Mouse (Mus musculus): ENCODE data around the gene Fbxo24. TPM values are rescaled to one million over a fixed set of nuclear protein-coding genes. Genes with fewer than 3 reads are reported as not detected.

The Fbxo24 gene
- polyA plus RNA-seq, 1 experiment from 2014 or later = 0.39 TPM

- WGBS = 22% methylated on average over 6 of the region's 6 CpGs
- peak overlapping the region; percentile 21; the same call in 1 of the 2 replicates for H3K4me3 ChIP-seq
- ATAC-seq (ENCODE audit: low FRiP score, low read depth) = no peak
- H3K4me2 ChIP-seq (replicated peaks) = peak overlapping the region; percentile 39
- peaks cover 20% of the 10 kb centered on the region; the same call in 1 of the 2 replicates for H3K27me3 ChIP-seq (replicated peaks)
- peak overlapping the region; percentile 2; the same call in 1 of the 2 replicates for H3K27ac ChIP-seq
- H3K9me3 ChIP-seq = no peaks in the 10 kb centered on the region
- no peak overlapping the region for H3K9ac ChIP-seq
- H3K4me1 ChIP-seq = peaks cover 34% of the 10 kb centered on the region
- H3K36me3 ChIP-seq = 0 out of 2 replicates have a peak, but pooled peaks cover under 1% of the 10 kb centered on the region
Observed at GRCm38 (mm10) chr5:137611245-137611602, 17.6 kb downstream of the Fbxo24 start.

GRCm38 (mm10) chr5:137610548-137611244 is 18.1 kb downstream of the Fbxo24 start:
- Histone ChIP-seq H3K4me2 (replicated peaks) (peak overlapping the region; percentile 39), H3K4me1 (peaks cover 34% of the 10 kb centered on the region), H3K9ac (no peak overlapping the region), H3K27me3 (replicated peaks) (peaks cover 20% of the 10 kb centered on the region; the same call in 1 of the 2 replicates), H3K27ac (peak overlapping the region; percentile 2), H3K4me3 (peak overlapping the region; percentile 21), H3K9me3 (no peaks in the 10 kb centered on the region), H3K36me3 (0 out of 2 replicates have a peak, but pooled peaks cover 3% of the 10 kb centered on the region)
- ATAC-seq (ENCODE audit: low FRiP score, low read depth) = no peak
- WGBS = 15% methylated on average over 12 of the region's 12 CpGs

- no peak for ATAC-seq (ENCODE audit: low FRiP score, low read depth)
- Histone ChIP-seq H3K27me3 (replicated peaks) (peaks cover 20% of the 10 kb centered on the region; the same call in 1 of the 2 replicates), H3K9me3 (no peaks in the 10 kb centered on the region), H3K4me3 (peak overlapping the region; percentile 21; the same call in 1 of the 2 replicates), H3K4me1 (peaks cover 34% of the 10 kb centered on the region), H3K9ac (no peak overlapping the region), H3K27ac (no peak overlapping the region), H3K36me3 (0 out of 2 replicates have a peak, but pooled peaks cover 3% of the 10 kb centered on the region), H3K4me2 (replicated peaks) (peak overlapping the region; percentile 39)
- WGBS = 76% methylated on average over 4 of the region's 4 CpGs
Observed at GRCm38 (mm10) chr5:137610056-137610455, 18.7 kb downstream of the Fbxo24 start.

- Histone ChIP-seq H3K27ac (no peak overlapping the region), H3K9me3 (no peaks in the 10 kb centered on the region), H3K36me3 (0 out of 2 replicates have a peak, but pooled peaks cover 3% of the 10 kb centered on the region), H3K4me2 (replicated peaks) (peak overlapping the region; percentile 50; the same call in 1 of the 2 replicates), H3K4me3 (no peak overlapping the region), H3K4me1 (peaks cover 34% of the 10 kb centered on the region), H3K27me3 (replicated peaks) (peaks cover 20% of the 10 kb centered on the region; the same call in 1 of the 2 replicates), H3K9ac (no peak overlapping the region)
- 47% methylated on average over 3 of the region's 3 CpGs for WGBS
- ATAC-seq (ENCODE audit: low FRiP score, low read depth) = no peak
Observed at GRCm38 (mm10) chr5:137609292-137609691, 19.5 kb downstream of the Fbxo24 start.

- 12% methylated on average over 23 of the region's 23 CpGs for WGBS
- Histone ChIP-seq H3K4me1 (peaks cover 34% of the 10 kb centered on the region), H3K27ac (no peak overlapping the region), H3K9me3 (no peaks in the 10 kb centered on the region), H3K36me3 (0 out of 2 replicates have a peak, but pooled peaks cover 3% of the 10 kb centered on the region), H3K4me3 (no peak overlapping the region), H3K27me3 (replicated peaks) (peaks cover 20% of the 10 kb centered on the region; the same call in 1 of the 2 replicates), H3K9ac (no peak overlapping the region), H3K4me2 (replicated peaks) (peak overlapping the region; percentile 50)
- ATAC-seq (ENCODE audit: low FRiP score, low read depth) = no peak
Observed at GRCm38 (mm10) chr5:137608654-137609190, 20.1 kb downstream of the Fbxo24 start.

GRCm38 (mm10) chr5:137607860-137608653 is 20.7 kb downstream of the Fbxo24 start:
- WGBS = 12% methylated on average over 26 of the region's 26 CpGs
- H3K4me1 ChIP-seq = peaks cover 34% of the 10 kb centered on the region

GRCm38 (mm10) chr5:137601365-137601729 is 27.5 kb downstream of the Fbxo24 start:
- no peaks in the 10 kb centered on the region for H3K9me3 ChIP-seq
- ATAC-seq (ENCODE audit: low FRiP score, low read depth) = no peak
- peak overlapping the region; percentile 45 for H3K9ac ChIP-seq
- peak overlapping the region; percentile 64 for H3K4me3 ChIP-seq
- H3K27ac ChIP-seq = no peak overlapping the region
- H3K4me2 ChIP-seq (replicated peaks) = peak overlapping the region; percentile 91
- H3K36me3 ChIP-seq = 0 out of 2 replicates have a peak, but pooled peaks cover 15% of the 10 kb centered on the region
- H3K4me1 ChIP-seq = peaks cover 29% of the 10 kb centered on the region
- no peaks in the 10 kb centered on the region for H3K27me3 ChIP-seq (replicated peaks)
- WGBS = under 1% methylated on average over 22 of the region's 22 CpGs

More at GRCm38 (mm10) chr5:137607860-137608653, 20.7 kb downstream of the Fbxo24 start:
- no peak for ATAC-seq (ENCODE audit: low FRiP score, low read depth)
- peak overlapping the region; percentile 50 for H3K4me2 ChIP-seq (replicated peaks)
- H3K27ac ChIP-seq = no peak overlapping the region
- peaks cover 20% of the 10 kb centered on the region; the same call in 1 of the 2 replicates for H3K27me3 ChIP-seq (replicated peaks)
- 0 out of 2 replicates have a peak, but pooled peaks cover 3% of the 10 kb centered on the region for H3K36me3 ChIP-seq
- no peaks in the 10 kb centered on the region for H3K9me3 ChIP-seq
- no peak overlapping the region for H3K4me3 ChIP-seq
- 0 out of 2 replicates have a peak overlapping the region, but pooled peaks have one; percentile 30 for H3K9ac ChIP-seq

- H3K27ac ChIP-seq = no peak within 1 kb of the TSS
- peaks cover 29% of the 10 kb centered on the region for H3K4me1 ChIP-seq
- no peaks in the 10 kb centered on the region for H3K9me3 ChIP-seq
- H3K27me3 ChIP-seq (replicated peaks) = no peaks in the 10 kb centered on the region
- peak within 1 kb of the TSS; percentile 86 for H3K9ac ChIP-seq
- ATAC-seq (ENCODE audit: low FRiP score, low read depth) = peak; percentile 94
- 0 out of 2 replicates have a peak, but pooled peaks cover 12% of the 10 kb centered on the region for H3K36me3 ChIP-seq
- H3K4me3 ChIP-seq = peak within 1 kb of the TSS; percentile 64
- under 1% methylated on average over 41 of the region's 41 CpGs for WGBS
- H3K4me2 ChIP-seq (replicated peaks) = peak within 1 kb of the TSS; percentile 91
Observed at GRCm38 (mm10) chr5:137600619-137601364, 28.0 kb downstream of the Fbxo24 start, which contains the start of gene Mospd3. Gene Mospd3, minus strand, starts transcription at chr5:137601058.

GRCm38 (mm10) chr5:137600281-137600618 is 28.6 kb downstream of the Fbxo24 start:
- H3K9me3 ChIP-seq = no peaks in the 10 kb centered on the region
- peak overlapping the region; percentile 64 for H3K4me3 ChIP-seq
- H3K4me2 ChIP-seq (replicated peaks) = peak overlapping the region; percentile 91
- no peaks in the 10 kb centered on the region for H3K27me3 ChIP-seq (replicated peaks)
- 4% methylated on average over 19 of the region's 19 CpGs for WGBS
- ATAC-seq (ENCODE audit: low FRiP score, low read depth) = no peak; the same call in 1 of the 2 replicates
- H3K4me1 ChIP-seq = peaks cover 29% of the 10 kb centered on the region
- no peak overlapping the region for H3K27ac ChIP-seq
- peak overlapping the region; percentile 86 for H3K9ac ChIP-seq
- H3K36me3 ChIP-seq = 0 out of 2 replicates have a peak, but pooled peaks cover 12% of the 10 kb centered on the region

- H3K4me1 ChIP-seq = peaks cover 29% of the 10 kb centered on the region
- H3K4me2 ChIP-seq (replicated peaks) = peak overlapping the region; percentile 91
- H3K36me3 ChIP-seq = 0 out of 2 replicates have a peak, but pooled peaks cover 12% of the 10 kb centered on the region
- 82% methylated on average over 9 of the region's 9 CpGs for WGBS
- H3K27me3 ChIP-seq (replicated peaks) = no peaks in the 10 kb centered on the region
- no peaks in the 10 kb centered on the region for H3K9me3 ChIP-seq
- peak overlapping the region; percentile 64 for H3K4me3 ChIP-seq
- ATAC-seq (ENCODE audit: low FRiP score, low read depth) = no peak
- H3K27ac ChIP-seq = no peak overlapping the region
- H3K9ac ChIP-seq = peak overlapping the region; percentile 86
Observed at GRCm38 (mm10) chr5:137599600-137599999, 29.2 kb downstream of the Fbxo24 start.
